Mouse (Mus musculus): ENCODE data around the gene Fam161b.

Fam161b gene

DNA sequence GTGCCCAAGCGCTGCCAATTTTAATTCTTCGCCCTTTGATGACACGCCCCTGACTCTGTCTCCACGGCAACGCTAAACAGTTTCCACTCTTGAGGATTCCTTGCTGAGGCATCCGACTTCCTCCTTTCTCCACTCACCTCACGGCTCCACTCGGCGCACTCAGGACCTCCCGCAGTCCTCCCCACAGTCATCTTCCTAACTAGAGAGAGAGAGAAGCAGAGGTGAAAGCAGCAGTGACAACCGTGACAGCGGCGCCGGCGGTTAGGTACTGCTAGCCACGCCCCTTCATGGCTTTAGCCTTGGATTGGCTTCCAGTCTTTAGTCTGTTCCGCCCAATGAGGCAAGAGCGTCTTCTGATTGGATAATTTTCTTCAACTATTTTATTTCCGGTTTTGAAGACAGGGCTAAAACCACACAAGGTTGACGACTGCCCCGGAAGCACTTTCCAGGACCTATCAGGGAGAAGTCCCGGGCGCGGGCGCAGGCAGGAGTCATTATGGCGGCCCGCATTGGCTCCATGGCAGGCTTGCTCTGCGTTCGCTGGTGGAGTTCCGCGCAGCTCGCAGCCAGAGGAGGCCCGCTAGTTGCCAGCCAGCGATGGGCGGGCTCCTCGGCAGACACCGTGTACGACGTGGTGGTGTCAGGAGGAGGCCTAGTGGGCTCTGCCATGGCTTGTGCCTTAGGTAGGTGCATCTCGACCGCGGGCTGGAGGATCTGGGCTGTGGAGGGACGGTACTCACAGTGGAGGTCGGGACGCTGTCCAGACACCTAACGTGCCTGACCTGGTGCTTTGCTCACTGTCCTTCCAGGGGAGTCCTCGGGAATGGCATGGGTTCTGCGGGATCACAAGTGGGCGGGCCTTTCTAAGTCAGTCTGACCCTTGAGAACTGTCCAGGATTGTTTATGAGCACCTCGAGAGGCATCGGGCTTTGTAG, at the start of gene Fam161b, which contains the start of gene Coq6:
Gene Fam161b, minus strand, starts transcription at position 279 of the 935 bp plus-strand sequence.
Gene Coq6, plus strand, starts transcription at position 103 of the 935 bp plus-strand sequence.
- DNase-seq (ENCODE audit: low read depth) = peak; percentile 95

DNA sequence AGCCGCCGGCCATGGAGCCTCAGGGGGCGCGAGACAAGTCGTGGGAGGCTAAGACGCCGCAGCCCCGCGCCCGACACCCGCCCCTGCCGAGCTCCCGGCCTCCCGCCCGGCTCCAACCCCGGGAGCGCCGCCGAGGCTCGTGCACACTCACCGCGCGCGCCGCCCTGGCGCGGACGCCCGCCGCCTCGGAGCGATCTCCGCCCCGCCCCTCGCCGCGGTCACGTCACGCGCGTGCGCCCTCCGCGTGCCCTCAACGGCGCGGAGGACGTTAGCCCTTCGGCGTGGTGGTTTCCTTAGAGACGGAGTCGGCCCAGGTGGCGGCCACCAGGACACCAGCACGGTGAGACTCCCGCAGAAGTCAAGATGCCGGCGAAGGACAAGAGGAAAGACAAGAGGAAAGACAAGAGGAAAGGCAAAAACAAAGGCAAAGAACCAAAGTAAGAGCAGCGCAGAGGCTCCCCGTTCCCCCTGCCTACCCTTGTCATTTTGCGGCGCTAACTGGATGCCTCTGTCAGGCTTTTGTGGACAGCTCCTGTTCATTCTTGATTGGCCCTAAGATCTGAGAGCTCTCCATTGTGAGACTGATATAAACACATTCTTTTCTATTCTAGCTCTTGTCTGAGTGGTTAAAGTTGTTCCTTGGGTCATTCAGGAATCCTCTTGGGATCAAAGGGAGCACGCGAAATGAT, 47.3 kb upstream of the Fam161b start, which contains the start of the genes Entpd5 and Bbof1:
Gene Entpd5, minus strand, starts transcription at position 211 of the 689 bp plus-strand sequence.
Gene Bbof1, plus strand, starts transcription at position 253 of the 689 bp plus-strand sequence.
- peak; percentile 68 for DNase-seq (ENCODE audit: low read depth)

DNA sequence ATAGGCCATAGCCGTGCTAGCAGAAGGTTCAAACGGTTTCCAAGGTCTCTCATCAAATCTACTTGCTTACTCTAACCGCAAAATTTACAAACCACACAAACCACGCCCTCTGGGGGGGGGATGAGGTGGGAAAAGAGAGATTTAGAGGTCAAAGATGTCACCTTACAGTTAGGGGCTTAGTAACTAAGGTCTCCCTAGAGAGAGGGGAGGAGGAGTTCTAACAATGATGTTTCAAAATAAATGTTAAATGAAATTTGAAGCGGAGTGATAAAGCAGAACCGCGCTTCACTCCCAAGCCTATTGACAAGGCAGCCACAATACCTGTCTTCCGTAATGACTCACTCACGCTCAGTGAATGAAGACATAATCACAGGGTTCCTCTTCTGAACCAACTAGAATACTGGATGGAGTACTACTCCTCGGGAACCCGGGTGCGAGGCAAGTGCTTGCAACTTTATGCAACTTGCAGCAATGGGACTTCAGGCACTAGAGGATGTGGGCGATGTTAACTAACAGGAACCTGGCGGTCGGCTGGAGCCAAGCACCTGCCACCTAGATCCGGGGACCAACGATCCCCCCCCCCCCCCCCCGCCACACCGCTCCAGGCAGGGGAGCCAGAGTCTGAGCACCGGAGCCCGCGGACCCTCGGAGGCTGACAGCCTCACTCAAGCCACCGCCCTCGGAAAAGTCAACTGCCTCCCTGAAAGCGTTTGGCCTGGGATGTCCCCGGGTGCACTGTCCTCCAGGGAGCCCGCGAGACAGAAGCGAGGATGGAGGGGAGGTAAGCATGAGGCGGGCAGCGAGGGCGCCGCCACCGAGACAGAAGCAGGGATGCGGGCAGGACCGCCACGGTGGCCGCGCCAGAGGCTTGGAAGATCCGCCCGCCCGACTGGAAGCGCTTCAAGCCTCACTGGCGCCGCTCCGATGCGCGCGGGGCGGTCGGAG, 46.5 kb upstream of the Fam161b start:
- DNase-seq (ENCODE audit: low read depth) = peak; percentile 60

DNA sequence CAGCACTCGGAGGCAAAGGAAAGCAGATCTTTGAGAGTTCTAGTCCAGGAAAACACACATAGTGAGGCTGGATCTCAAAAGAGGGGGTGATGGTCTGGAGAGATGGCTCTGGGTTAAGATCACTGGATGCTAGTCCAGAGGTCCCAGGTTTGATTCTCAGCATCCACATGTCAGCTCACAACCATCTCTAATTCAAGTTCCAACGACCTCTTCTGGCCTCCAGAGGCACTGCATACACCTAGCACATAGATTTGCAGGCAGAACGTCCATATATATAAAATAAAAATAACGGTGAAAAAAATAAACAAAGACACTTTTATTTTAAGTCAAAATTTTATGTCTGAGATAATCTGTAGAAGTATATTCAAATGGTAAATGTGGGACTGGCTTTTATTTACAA, 45.6 kb upstream of the Fam161b start:
- no peak for DNase-seq (ENCODE audit: low read depth)

DNA sequence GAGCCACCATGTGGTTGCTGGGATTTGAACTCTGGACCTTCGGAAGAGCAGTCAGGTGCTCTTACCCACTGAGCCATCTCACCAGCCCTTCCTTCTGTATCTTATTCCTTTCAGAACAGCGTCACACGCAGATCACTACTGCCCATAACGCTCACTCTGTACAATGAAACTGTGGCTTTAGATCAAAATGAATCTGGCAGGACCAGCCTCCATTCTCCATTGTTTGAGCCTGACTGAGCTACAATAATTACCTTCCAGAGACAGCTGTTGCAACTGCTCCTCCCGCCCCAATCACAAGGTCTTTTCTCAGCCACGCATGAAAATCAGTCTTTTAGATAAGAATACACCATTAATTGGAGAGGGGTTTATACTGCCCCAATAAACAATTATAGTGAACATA, 42.9 kb upstream of the Fam161b start:
- no peak for DNase-seq (ENCODE audit: low read depth)

DNA sequence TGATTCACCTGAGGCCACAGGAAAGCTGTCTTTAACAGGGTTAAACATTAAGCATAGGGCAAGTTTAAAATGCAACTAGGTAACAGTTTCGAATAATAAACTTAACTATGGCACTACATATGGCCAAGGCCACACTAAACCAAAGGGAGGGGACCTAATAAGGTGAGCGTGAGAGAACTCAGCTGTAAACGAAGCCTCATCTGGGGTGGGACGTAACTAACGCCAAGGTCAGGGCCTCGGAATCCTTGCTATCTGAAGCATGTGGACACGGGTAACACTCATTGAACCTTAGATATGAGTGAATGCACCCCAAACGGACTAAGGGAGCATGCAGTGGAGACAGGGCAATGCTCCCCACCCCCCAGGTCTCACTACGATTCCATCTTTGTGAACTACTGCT, 41.3 kb upstream of the Fam161b start:
- DNase-seq (ENCODE audit: low read depth) = no peak

DNA sequence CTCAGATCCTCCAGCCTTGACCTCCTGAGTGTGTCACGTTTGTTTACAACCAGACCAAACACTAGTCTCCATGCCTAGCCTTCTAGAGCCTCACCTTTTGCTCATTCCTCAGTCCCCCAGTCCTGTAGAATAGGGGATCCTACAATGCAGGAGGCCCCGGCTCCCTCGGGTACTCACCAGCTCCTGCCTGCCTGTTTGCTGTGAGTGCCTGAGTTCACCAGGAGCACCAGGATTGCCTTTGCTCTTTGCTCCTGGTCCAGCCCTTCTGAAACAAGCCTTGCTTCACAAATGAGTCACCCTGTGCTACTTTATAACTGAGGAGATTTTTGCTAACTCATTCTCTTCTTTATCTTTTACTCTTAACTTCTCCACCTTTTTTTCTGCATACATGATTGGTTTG, 39.0 kb upstream of the Fam161b start:
- no peak for DNase-seq (ENCODE audit: low read depth)

DNA sequence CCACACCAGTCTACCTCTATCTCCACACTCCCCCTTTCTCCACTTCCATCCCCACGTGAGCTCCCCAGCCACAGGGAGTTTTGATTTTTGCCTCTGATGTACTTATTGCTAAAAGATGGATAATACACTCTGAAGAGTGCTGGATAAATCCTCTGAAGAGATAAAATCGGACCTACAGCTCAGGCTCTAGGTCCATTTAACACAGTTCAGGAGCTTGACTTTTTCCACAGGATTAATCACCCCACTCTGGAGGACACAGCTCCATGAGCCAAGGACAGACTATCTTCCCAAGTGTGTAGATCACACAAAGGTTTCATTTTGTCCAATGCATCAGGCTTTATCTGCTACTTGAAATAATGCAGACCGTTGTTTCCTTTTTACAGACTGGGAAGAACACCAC, 38.4 kb upstream of the Fam161b start:
- no peak for DNase-seq (ENCODE audit: low read depth)

DNA sequence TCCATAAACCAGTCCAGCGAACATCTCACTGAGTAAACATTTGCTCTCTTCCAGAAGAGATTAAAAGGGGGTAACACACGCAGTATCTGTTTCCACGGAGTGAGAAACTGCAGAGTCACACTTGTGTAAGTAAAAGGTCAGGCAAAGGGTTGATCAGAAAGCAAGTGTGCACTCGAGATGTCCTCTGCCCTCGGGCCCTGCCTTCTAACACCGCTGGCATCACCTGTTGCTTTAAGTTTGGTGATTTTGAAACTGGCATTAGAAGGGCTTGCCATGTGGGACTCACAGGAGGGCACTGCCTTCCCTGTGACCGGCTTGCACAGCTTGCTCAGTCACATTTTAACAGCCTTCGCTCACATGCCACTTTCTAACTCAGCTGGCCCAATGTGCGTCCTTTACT, 38.0 kb upstream of the Fam161b start:
- DNase-seq (ENCODE audit: low read depth) = no peak

DNA sequence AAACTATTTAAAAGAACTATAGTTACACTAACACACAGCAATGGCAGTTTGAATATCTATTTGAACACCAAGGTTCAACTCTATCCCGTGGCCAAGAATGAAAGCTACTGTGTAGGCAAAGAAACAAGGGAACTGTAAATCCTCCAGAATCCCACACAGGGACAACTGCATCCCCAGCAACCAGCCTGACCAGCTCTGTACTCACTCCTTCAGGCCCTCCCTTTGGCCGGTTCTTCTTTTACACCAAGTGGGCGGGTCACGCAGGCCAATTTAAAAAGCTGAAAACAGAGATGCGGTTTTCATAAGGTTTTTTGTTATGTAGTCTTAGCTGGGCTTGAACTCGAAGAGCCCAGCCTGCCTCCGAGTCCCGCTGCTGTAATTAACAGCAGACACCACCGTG, 37.5 kb upstream of the Fam161b start:
- no peak for DNase-seq (ENCODE audit: low read depth)

DNA sequence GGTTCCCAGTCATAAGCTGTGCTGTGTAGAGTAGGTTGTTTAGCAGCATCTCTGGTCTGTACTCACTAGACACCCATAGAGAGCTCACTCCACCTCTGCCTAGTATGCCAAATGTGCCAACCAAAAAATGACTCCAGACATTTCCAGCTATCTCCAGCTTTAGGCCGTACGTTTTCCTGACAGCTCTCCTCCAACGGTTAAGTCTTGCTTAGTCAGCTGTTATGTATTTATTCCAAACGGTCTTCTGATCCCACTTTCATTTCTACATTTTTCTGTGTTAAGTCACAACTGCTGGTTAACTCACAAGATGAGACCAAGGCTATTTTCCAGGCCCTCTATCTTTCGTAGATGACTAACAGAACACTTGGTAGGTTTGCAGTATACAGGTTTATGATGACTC, 37.0 kb upstream of the Fam161b start:
- DNase-seq (ENCODE audit: low read depth) = no peak

DNA sequence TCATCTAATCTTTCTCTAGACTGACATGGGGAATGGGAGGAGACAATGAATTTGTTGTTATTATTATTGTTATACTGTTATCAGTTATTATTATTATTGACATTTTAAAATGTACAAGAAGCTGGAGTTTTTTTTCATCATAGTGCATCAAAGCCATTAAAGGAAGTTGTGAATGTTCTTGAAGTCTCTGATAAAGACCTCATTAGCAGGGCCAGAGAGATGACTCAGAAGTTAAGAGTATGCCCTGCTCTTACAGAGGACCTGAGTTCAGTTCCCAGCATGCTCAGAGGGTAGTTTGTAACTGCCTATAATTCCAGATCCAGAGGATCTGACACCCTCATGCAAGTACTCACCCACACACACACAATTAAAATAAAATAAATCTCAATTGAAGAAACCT, 36.1 kb upstream of the Fam161b start:
- no peak for DNase-seq (ENCODE audit: low read depth)

DNA sequence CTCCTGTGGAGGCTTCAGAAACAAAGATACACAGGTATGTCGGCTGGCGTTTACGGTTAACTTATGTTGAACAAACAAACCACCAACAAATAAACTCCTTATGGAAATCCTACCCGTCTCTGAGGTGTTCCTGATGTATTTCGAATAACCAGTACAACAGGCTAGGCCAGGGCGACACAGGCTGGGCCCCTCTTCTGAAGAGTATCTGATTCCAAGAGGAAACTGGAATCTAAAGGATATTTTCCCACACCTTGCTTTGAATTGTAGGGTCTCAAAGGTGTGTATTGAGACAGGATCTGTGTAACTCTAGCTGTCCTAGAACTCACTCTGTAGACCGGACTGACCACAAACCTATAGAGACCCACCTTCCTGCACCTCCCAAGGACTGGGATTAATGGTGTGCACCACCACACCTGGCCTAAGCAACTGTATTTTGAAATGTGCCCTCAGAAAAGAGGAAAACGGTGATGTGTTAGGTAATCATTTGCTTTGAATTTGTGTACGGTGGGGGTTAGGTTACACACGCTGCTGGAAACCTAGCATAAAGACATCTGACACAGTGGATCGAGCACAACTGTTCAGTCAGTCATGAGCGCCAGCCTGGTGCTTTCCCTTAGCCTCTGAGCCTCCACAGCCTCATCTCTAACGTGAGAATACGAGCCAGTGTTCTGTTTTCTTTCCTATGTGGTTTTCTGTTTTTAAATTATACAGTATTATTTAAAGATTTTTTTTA, 35.5 kb upstream of the Fam161b start:
- no peak for DNase-seq (ENCODE audit: low read depth)

DNA sequence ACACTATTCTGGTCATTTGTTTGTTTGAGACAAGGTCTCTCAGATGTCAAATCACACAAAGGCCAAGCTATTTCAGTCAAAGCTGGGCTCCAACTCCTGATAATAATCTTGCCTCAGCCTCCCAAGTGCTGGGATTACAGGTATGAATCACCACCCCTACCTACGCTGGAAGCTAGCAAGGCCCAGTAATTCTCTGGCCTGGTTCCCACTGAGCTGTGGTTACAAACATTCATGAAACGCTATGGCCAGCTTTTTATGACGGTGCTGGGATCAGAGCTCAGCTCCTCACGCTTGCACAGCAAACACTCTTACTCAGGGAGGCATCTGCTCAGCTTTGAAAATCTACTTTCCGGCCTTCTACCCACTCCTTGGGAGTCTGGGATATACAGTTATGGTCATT, 32.2 kb upstream of the Fam161b start:
- no peak for DNase-seq (ENCODE audit: low read depth)

DNA sequence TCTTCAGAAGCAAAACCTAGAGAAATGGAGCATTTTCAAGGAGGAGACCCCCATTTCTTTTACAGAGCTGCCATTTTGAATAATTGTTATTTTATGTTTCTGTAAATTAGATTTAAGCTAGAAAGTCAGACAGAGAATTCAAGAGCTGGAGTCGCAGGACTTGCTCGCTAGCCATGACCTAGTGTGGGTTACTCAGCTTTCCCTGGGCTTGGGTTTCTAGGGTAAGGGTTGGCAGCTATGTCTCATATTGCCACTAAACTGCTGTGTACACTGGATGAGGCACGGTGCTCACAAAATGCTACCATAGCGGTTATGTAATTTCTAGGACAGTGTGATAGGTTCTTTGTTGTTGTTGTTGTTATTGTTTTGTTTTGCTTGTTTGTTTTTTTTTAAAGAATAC, 31.0 kb upstream of the Fam161b start:
- DNase-seq (ENCODE audit: low read depth) = no peak

DNA sequence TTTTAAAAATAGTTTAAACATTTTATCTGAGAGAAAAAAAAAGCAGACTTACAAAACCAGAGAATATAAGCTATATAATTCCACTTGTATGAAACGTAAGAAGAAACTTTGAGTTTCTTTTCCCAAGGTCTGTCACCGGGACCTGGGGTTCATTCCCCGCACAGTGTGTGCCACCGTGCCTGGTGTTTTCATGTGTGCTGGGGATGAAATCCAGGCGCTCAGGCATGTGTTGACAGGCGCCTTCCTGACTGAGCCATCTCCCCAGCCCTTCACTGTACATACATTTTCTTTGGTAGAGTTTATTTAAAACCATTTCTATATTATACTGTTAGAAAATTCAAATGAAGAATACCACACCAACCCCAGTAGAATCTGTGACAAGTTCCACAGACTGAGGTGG, 28.7 kb upstream of the Fam161b start:
- DNase-seq (ENCODE audit: low read depth) = no peak

DNA sequence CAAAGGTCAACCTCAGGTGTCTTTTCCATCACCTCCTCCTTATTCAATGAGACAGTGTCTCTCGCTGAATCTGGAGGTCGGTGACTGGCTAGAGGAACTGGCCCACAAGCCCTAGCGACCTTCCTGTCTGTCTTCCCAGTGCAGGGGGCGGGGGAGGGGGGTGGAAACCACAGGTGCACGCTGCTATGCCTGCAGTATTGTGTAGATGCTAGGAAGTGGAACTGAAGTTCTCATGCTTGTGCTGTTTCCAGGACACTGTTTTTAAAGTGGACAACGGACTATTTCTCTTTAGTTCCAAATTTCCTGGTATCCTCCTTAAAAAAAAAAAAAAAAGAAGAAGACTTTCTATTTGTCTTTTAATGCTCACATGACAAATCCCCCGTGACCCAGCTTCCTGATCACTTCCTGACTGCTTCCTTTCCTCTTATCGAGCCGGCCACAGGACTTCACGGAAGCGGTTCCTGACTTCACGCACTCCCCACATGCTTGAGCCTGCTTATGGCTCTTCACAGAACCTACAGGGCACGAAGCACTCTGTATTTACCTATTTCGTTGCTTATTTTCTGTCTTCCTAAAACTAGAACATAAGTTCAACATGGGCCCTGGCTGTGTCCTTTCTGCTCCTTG, 27.3 kb upstream of the Fam161b start:
- no peak for DNase-seq (ENCODE audit: low read depth)

DNA sequence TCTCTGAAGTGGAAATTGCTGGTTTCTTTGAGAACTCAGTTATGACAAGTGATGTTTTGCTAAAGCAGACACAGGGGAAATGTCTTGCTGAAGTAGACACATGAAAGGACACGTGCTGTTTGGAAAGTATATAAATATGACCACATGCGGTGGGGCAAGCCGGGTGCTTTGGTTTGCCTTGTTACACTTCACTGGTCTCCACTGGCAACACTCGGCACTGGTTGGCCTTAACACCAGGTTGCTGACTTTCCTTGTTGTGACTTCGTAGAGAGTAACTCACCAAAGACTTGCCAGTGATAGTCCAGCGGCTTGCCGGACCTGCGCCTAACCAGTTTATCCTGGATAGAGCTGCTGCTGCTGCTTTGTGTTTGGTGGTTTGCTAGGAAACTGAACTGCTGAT, 26.5 kb upstream of the Fam161b start:
- DNase-seq (ENCODE audit: low read depth) = no peak

DNA sequence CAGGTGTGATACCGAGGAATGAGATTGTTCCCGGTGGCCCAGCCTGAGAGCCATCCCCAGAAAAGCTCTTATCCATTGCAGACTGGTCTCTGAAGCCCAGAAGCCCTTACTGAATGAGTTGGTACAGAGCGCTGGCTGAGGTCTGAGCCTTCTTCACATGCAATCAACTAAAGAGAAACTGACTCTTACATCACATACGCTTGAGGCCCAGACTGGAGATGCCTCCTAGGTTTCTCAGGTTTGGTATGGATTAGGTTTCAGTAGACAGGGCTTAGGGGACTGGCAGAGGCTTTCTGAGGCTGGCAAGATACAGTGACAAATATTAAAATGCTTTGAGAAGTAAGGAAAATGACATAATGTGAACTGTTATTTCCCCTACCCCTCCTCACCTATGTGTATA, 23.8 kb upstream of the Fam161b start:
- no peak for DNase-seq (ENCODE audit: low read depth)

DNA sequence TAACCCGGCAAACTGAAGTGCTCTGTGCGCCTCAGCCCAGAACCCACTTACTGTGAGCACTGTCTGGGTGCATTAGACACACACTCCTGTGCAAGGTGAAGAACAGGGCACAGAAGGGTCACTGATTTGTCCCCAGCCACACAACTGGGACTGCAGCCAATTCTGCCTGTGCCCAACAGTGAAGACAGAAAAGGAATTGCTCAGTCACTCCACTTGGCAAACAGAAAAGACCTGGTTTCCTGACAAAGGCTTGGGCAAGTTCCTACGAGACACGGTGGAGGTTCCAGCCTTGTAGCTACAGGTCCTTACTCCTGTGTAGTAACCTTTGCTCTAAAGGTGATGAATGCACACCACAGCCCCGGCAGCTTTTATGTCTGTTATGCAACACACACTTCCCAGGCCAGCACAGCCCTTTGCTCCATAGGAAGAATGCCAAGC, 23.0 kb upstream of the Fam161b start:
- no peak for DNase-seq (ENCODE audit: low read depth)

DNA sequence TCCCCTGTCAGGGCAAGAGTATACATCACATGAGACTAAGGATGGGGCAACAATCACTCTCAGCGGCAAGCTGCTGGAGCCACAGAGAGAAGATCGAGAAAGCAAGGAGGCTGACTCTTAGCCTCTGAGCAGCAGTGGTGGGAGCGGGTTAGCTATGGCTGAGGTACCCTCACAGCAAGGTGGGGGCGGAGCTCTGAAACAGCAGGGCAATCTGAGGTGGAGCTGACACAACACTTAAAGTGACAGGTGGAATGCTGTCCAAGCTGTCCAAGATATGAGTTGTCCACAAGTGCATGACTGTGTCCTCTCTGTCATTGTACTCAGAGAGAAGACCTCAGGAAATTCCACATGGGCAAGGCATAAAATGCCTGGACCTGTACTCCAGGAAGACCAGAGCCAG, 20.7 kb upstream of the Fam161b start:
- DNase-seq (ENCODE audit: low read depth) = no peak

Measured in c-Kit-positive CD71-negative TER-119-negative erythroid progenitor cells, embryonic 14.5 days (primary cell).